Mouse (Mus musculus): Measurements from ENCODE around the gene Slc5a2. TPM values are rescaled to one million over a fixed set of nuclear protein-coding genes. Genes with fewer than 3 reads are reported as not detected.

Slc5a2 gene
- polyA plus RNA-seq, 1 experiment from 2014 or later = not detected

DNA sequence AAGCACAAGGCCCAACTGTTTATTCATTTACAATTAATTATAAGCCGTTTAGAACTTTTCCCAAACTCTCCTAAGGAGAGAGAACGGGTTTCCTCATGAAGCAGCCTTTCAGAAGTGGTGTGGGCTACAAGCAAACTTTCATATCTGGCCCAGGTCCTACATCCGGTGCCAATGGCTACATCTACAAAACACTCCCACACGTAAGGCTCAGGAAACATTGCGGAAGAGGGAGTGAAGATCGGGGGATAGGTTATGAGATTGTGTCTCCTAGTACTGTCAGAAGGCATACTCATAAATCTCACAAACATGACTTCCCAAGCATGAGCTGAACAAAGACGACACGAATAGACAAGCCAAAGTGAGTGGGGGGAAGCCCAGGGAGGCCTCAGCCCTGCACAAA lies 46.4 kb downstream of the Slc5a2 start:
- ATAC-seq (ENCODE audit: low FRiP score) (no peak), DNase-seq (ENCODE audit: low spot score) (no peak)
- Histone ChIP-seq H3K4me2 (replicated peaks; ENCODE audit: low read depth, low read length) (no peak overlapping the region), H3K4me3 (ENCODE audit: low read depth, low read length) (no peak overlapping the region), H3K4me1 (replicated peaks; ENCODE audit: control insufficient read depth, insufficient read depth, low read length) (no peaks in the 10 kb centered on the region), H3K9ac (ENCODE audit: low read depth, low read length) (no peak overlapping the region), H3K36me3 (ENCODE audit: control insufficient read depth, insufficient read depth, low read length) (no peaks in the 10 kb centered on the region), H3K9me3 (ENCODE audit: control insufficient read depth, low read length) (no peaks in the 10 kb centered on the region), H3K27ac (ENCODE audit: low read depth, low read length) (no peak overlapping the region), H3K27me3 (ENCODE audit: control insufficient read depth, insufficient read depth, low read length) (no peaks in the 10 kb centered on the region)
- WGBS = 83% methylated on average over 8 of the region's 8 CpGs

DNA sequence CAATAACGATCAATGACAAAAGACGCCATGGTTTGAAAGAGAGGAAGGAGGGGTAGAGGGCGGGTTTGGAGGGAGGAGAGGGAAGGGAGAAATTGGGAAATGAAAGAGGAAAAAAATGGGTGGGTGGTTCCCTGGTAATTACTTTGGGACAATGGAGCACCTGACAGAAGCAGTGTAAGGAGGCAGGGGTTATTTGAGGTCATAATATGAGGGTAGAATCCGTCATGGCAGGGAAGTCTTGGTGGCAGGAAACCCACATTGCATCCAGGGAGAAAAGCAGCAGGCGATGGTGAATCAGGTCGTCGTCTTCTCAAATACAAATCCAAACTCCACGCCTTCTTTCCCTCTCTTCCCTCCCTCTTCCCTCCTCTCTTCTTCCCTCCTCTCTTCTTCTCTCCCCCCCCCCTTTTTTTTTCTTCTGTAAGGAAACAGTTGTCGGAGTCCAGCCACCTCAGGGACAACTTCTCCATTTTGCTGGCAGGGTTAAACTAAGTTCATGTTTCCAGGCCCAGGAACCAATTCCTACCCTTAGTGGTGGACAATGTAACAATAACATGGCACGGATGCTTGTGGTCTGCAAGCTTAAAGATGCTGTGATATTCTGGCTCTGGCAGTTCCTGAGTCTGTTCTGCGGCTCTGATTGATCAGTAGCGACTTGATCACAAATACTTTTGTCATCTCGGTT lies 47.1 kb downstream of the Slc5a2 start:
- 70% methylated on average over 13 of the region's 13 CpGs for WGBS
- Histone ChIP-seq H3K4me1 (replicated peaks; ENCODE audit: control insufficient read depth, insufficient read depth, low read length) (no peaks in the 10 kb centered on the region), H3K9me3 (ENCODE audit: control insufficient read depth, low read length) (no peaks in the 10 kb centered on the region), H3K4me2 (replicated peaks; ENCODE audit: low read depth, low read length) (no peak overlapping the region), H3K9ac (ENCODE audit: low read depth, low read length) (no peak overlapping the region), H3K36me3 (ENCODE audit: control insufficient read depth, insufficient read depth, low read length) (no peaks in the 10 kb centered on the region), H3K27me3 (ENCODE audit: control insufficient read depth, insufficient read depth, low read length) (no peaks in the 10 kb centered on the region), H3K27ac (ENCODE audit: low read depth, low read length) (no peak overlapping the region), H3K4me3 (ENCODE audit: low read depth, low read length) (no peak overlapping the region)
- ATAC-seq (ENCODE audit: low FRiP score) (no peak), DNase-seq (ENCODE audit: low spot score) (no peak)

DNA sequence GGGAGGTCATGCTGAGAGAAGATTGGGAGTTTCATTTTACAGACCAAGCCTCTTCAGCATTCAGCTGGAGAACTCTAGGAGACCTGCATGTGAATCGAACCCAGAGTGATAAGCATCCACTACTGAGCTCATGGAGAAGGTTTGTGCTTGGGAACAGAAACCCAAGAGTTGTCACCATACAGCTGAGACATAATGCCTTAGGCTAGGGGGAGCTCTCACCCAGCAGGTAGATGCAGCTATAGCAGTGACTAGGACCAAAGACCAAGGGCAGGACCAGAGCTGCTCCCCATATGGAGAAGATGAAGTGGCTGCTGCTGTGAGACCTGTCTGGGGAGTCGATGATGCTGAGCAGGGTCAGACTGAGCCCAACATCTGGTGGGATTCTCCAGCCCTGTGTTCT lies 48.1 kb downstream of the Slc5a2 start:
- Histone ChIP-seq H3K27ac (ENCODE audit: low read depth, low read length) (no peak overlapping the region), H3K4me1 (replicated peaks; ENCODE audit: control insufficient read depth, insufficient read depth, low read length) (no peaks in the 10 kb centered on the region), H3K9me3 (ENCODE audit: control insufficient read depth, low read length) (no peaks in the 10 kb centered on the region), H3K9ac (ENCODE audit: low read depth, low read length) (no peak overlapping the region), H3K27me3 (ENCODE audit: control insufficient read depth, insufficient read depth, low read length) (no peaks in the 10 kb centered on the region), H3K36me3 (ENCODE audit: control insufficient read depth, insufficient read depth, low read length) (no peaks in the 10 kb centered on the region), H3K4me3 (ENCODE audit: low read depth, low read length) (no peak overlapping the region), H3K4me2 (replicated peaks; ENCODE audit: low read depth, low read length) (no peak overlapping the region)
- DNase-seq (ENCODE audit: low spot score) = no peak
- no peak for ATAC-seq (ENCODE audit: low FRiP score)
- WGBS = 79% methylated on average over 2 of the region's 2 CpGs

GRCm38 (mm10) chr7:128314491-128314890 lies 49.0 kb downstream of the Slc5a2 start:
- ATAC-seq (ENCODE audit: low FRiP score) (no peak), DNase-seq (ENCODE audit: low spot score) (no peak)
- Histone ChIP-seq H3K4me3 (ENCODE audit: low read depth, low read length) (no peak overlapping the region), H3K27ac (ENCODE audit: low read depth, low read length) (no peak overlapping the region), H3K36me3 (ENCODE audit: control insufficient read depth, insufficient read depth, low read length) (no peaks in the 10 kb centered on the region), H3K9me3 (ENCODE audit: control insufficient read depth, low read length) (no peaks in the 10 kb centered on the region), H3K9ac (ENCODE audit: low read depth, low read length) (no peak overlapping the region), H3K4me1 (replicated peaks; ENCODE audit: control insufficient read depth, insufficient read depth, low read length) (no peaks in the 10 kb centered on the region), H3K4me2 (replicated peaks; ENCODE audit: low read depth, low read length) (no peak overlapping the region), H3K27me3 (ENCODE audit: control insufficient read depth, insufficient read depth, low read length) (no peaks in the 10 kb centered on the region)
- 85% methylated on average over 7 of the region's 7 CpGs for WGBS

DNA sequence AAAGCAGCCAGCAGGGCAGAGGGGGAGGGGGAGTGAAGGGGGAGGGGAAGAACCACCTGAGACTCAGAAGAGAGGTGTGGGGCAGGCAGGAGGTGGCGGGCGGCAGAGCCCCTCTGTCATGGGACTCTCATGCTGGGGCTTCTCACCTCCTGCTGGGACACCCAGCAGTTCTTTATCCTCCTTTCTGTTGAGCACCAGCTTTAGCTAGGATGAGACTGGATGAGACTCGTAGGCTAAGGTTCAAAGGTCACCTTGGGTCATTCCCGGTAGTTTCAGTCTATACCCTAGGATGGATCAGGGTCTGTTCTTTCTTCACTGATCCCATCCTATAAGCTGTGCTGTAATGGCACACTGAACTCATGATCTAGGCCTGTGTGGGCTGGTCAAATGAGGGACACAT lies 51.6 kb downstream of the Slc5a2 start:
- Histone ChIP-seq H3K27ac (ENCODE audit: low read depth, low read length) (no peak overlapping the region), H3K9me3 (ENCODE audit: control insufficient read depth, low read length) (no peaks in the 10 kb centered on the region), H3K9ac (ENCODE audit: low read depth, low read length) (no peak overlapping the region), H3K4me3 (ENCODE audit: low read depth, low read length) (no peak overlapping the region), H3K27me3 (ENCODE audit: control insufficient read depth, insufficient read depth, low read length) (no peaks in the 10 kb centered on the region), H3K36me3 (ENCODE audit: control insufficient read depth, insufficient read depth, low read length) (no peaks in the 10 kb centered on the region), H3K4me1 (replicated peaks; ENCODE audit: control insufficient read depth, insufficient read depth, low read length) (no peaks in the 10 kb centered on the region), H3K4me2 (replicated peaks; ENCODE audit: low read depth, low read length) (no peak overlapping the region)
- 46% methylated on average over 4 of the region's 4 CpGs for WGBS
- no peak for DNase-seq (ENCODE audit: low spot score)
- no peak for ATAC-seq (ENCODE audit: low FRiP score)

GRCm38 (mm10) chr7:128319140-128319539 lies 53.7 kb downstream of the Slc5a2 start:
- ATAC-seq (ENCODE audit: low FRiP score) (no peak), DNase-seq (ENCODE audit: low spot score) (no peak)
- Histone ChIP-seq H3K27ac (ENCODE audit: low read depth, low read length) (no peak overlapping the region), H3K4me1 (replicated peaks; ENCODE audit: control insufficient read depth, insufficient read depth, low read length) (no peaks in the 10 kb centered on the region), H3K4me3 (ENCODE audit: low read depth, low read length) (no peak overlapping the region), H3K9ac (ENCODE audit: low read depth, low read length) (no peak overlapping the region), H3K36me3 (ENCODE audit: control insufficient read depth, insufficient read depth, low read length) (no peaks in the 10 kb centered on the region), H3K4me2 (replicated peaks; ENCODE audit: low read depth, low read length) (no peak overlapping the region), H3K27me3 (ENCODE audit: control insufficient read depth, insufficient read depth, low read length) (no peaks in the 10 kb centered on the region), H3K9me3 (ENCODE audit: control insufficient read depth, low read length) (no peaks in the 10 kb centered on the region)
- WGBS = 85% methylated on average over 7 of the region's 7 CpGs

- Histone ChIP-seq H3K27ac (ENCODE audit: low read depth, low read length) (no peak overlapping the region), H3K4me2 (replicated peaks; ENCODE audit: low read depth, low read length) (no peak overlapping the region), H3K4me3 (ENCODE audit: low read depth, low read length) (no peak overlapping the region), H3K4me1 (replicated peaks; ENCODE audit: control insufficient read depth, insufficient read depth, low read length) (no peaks in the 10 kb centered on the region), H3K36me3 (ENCODE audit: control insufficient read depth, insufficient read depth, low read length) (no peaks in the 10 kb centered on the region), H3K27me3 (ENCODE audit: control insufficient read depth, insufficient read depth, low read length) (no peaks in the 10 kb centered on the region), H3K9ac (ENCODE audit: low read depth, low read length) (no peak overlapping the region), H3K9me3 (ENCODE audit: control insufficient read depth, low read length) (no peaks in the 10 kb centered on the region)
- ATAC-seq (ENCODE audit: low FRiP score) (no peak), DNase-seq (ENCODE audit: low spot score) (no peak)
- WGBS = 81% methylated on average over 2 of the region's 2 CpGs
Observed at GRCm38 (mm10) chr7:128320219-128320816, 54.9 kb downstream of the Slc5a2 start.

- no peak overlapping the region for H3K4me3 ChIP-seq (ENCODE audit: low read depth, low read length)
- ATAC-seq (ENCODE audit: low FRiP score) = no peak
- no peaks in the 10 kb centered on the region for H3K27me3 ChIP-seq (ENCODE audit: control insufficient read depth, insufficient read depth, low read length)
- DNase-seq (ENCODE audit: low spot score) = no peak
- no peaks in the 10 kb centered on the region for H3K9me3 ChIP-seq (ENCODE audit: control insufficient read depth, low read length)
- no peaks in the 10 kb centered on the region for H3K36me3 ChIP-seq (ENCODE audit: control insufficient read depth, insufficient read depth, low read length)
- WGBS = 77% methylated on average over 7 of the region's 7 CpGs
- H3K27ac ChIP-seq (ENCODE audit: low read depth, low read length) = no peak overlapping the region
- H3K9ac ChIP-seq (ENCODE audit: low read depth, low read length) = no peak overlapping the region
- H3K4me2 ChIP-seq (replicated peaks; ENCODE audit: low read depth, low read length) = no peak overlapping the region
- H3K4me1 ChIP-seq (replicated peaks; ENCODE audit: control insufficient read depth, insufficient read depth, low read length) = no peaks in the 10 kb centered on the region
Observed at GRCm38 (mm10) chr7:128321260-128321659, 55.8 kb downstream of the Slc5a2 start.

Data from hindbrain, embryonic 11.5 days (tissue).